9 mouse cellular contexts compared by ENCODE assay signal in the genomic region with DNA sequence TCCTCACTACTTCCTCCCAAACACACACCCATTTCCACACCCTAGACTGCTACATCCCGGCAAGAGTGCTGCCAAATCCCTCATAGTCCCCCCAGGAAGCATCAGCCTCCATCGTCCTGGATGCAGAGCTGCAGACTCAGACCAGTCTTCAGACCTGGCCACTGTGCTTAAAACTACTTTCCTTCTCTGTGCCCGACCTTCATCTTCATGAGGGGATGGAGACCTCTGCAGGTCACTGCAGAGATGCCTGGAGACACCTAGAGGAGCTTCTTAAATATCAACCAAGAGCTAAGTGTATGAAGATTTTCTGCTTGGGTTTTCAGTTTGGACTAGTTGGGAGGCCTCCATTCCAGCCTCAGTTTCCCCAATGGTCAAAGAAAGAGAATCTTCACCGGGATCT. TPM values are rescaled to one million over a fixed set of nuclear protein-coding genes. Genes with fewer than 3 reads are reported as not detected.
A peak's percentile ranks its signal among the peaks of the same experiment; 100 is the strongest.
DNase-seq lines count a peak whose midpoint lies in the region; ATAC-seq and TF ChIP-seq lines count a peak whose summit lies in the region.
"Had no signal": no experiment of that assay in that cellular context is flagged by ENCODE, and none has a peak within 500 bp of the region (broad histone marks: within the 10 kb centered on the region; RNA-seq: fewer than 3 reads in every experiment).

No protein-coding gene starts in this region.

- no peaks in the 10 kb centered on the region for H3K9me3 ChIP-seq in embryonic facial prominence, embryonic 14.5 days (ENCODE audit: control insufficient read depth, low read length)
- no peaks in the 10 kb centered on the region for H3K9me3 ChIP-seq in embryonic facial prominence, embryonic 10.5 days
- H3K9me3 ChIP-seq in midbrain, postnatal 0 days (ENCODE audit: low read length), result no peaks in the 10 kb centered on the region
- H3K9me3 ChIP-seq in midbrain, embryonic 15.5 days, result no peaks in the 10 kb centered on the region
- no peaks in the 10 kb centered on the region for H3K9me3 ChIP-seq in midbrain, embryonic 16.5 days (replicated peaks; ENCODE audit: control insufficient read depth, low read length, poor library complexity, severe bottlenecking)
- H3K9me3 ChIP-seq: liver, embryonic 15.5 days had no signal

- H3K27me3 ChIP-seq in embryonic facial prominence, embryonic 14.5 days (replicated peaks; ENCODE audit: control insufficient read depth, insufficient read depth, low read length), result no peaks in the 10 kb centered on the region
- H3K27me3 ChIP-seq in embryonic facial prominence, embryonic 10.5 days (replicated peaks; ENCODE audit: low read depth, poor library complexity, severe bottlenecking), result no peaks in the 10 kb centered on the region
- H3K27me3 ChIP-seq in midbrain, postnatal 0 days (ENCODE audit: insufficient read depth, low read length), result no peaks in the 10 kb centered on the region
- no peaks in the 10 kb centered on the region for H3K27me3 ChIP-seq in midbrain, embryonic 15.5 days (replicated peaks)
- no peaks in the 10 kb centered on the region for H3K27me3 ChIP-seq in midbrain, embryonic 16.5 days (ENCODE audit: control insufficient read depth, insufficient read depth, low read depth, low read length)

- no peak overlapping the region for H3K4me2 ChIP-seq in embryonic facial prominence, embryonic 14.5 days (ENCODE audit: low read depth, low read length)
- H3K4me2 ChIP-seq in midbrain, postnatal 0 days (ENCODE audit: low read depth, low read length, poor library complexity, severe bottlenecking), result no peak overlapping the region
- no peak overlapping the region for H3K4me2 ChIP-seq in midbrain, embryonic 15.5 days
- H3K4me2 ChIP-seq in midbrain, embryonic 16.5 days (ENCODE audit: low read length), result no peak overlapping the region
- H3K4me2 ChIP-seq: liver, embryonic 15.5 days had no signal

- peak; percentile 24 for DNase-seq in embryonic facial prominence, embryonic 14.5 days (ENCODE audit: low spot score)
- no peak for DNase-seq in embryonic facial prominence, embryonic 10.5 days (ENCODE audit: low spot score)
- DNase-seq in midbrain, postnatal 0 days (ENCODE audit: low spot score), result peak; percentile 57
- DNase-seq in fibroblast of lung, adult 2 months (ENCODE audit: low read depth), result peak; percentile 47
- peak; percentile 46 for DNase-seq in thymus, postnatal 14 days
- no peak for DNase-seq in ovary, postnatal 14 days (ENCODE audit: low spot score)

- no peak for ATAC-seq in embryonic facial prominence, embryonic 14.5 days (ENCODE audit: low read depth)
- no peak for ATAC-seq in midbrain, postnatal 0 days (ENCODE audit: low FRiP score)
- no peak for ATAC-seq in midbrain, embryonic 15.5 days (replicated peaks)
- no peak for ATAC-seq in midbrain, embryonic 16.5 days

- H3K36me3 ChIP-seq in embryonic facial prominence, embryonic 14.5 days (ENCODE audit: control insufficient read depth, insufficient read depth, low read length), result no peaks in the 10 kb centered on the region
- no peaks in the 10 kb centered on the region for H3K36me3 ChIP-seq in embryonic facial prominence, embryonic 10.5 days (replicated peaks)
- H3K36me3 ChIP-seq in midbrain, postnatal 0 days (ENCODE audit: insufficient read depth, low read length), result no peaks in the 10 kb centered on the region
- no peaks in the 10 kb centered on the region for H3K36me3 ChIP-seq in midbrain, embryonic 15.5 days (replicated peaks)
- no peaks in the 10 kb centered on the region for H3K36me3 ChIP-seq in midbrain, embryonic 16.5 days (ENCODE audit: control insufficient read depth, insufficient read depth, low read length)
- H3K36me3 ChIP-seq: liver, embryonic 15.5 days had no signal

- WGBS in embryonic facial prominence, embryonic 14.5 days, result 60% methylated on average over 4 of the region's 4 CpGs
- 63% methylated on average over 4 of the region's 4 CpGs for WGBS in embryonic facial prominence, embryonic 10.5 days
- WGBS in midbrain, postnatal 0 days, result 65% methylated on average over 4 of the region's 4 CpGs
- WGBS in midbrain, embryonic 15.5 days, result 59% methylated on average over 4 of the region's 4 CpGs
- WGBS in midbrain, embryonic 16.5 days, result 61% methylated on average over 4 of the region's 4 CpGs

- no peaks in the 10 kb centered on the region for H3K4me1 ChIP-seq in embryonic facial prominence, embryonic 14.5 days (ENCODE audit: control insufficient read depth, insufficient read depth, low read length)
- peaks cover 14% of the 10 kb centered on the region for H3K4me1 ChIP-seq in embryonic facial prominence, embryonic 10.5 days
- no peaks in the 10 kb centered on the region for H3K4me1 ChIP-seq in midbrain, postnatal 0 days (ENCODE audit: insufficient read depth, low read length)
- no peaks in the 10 kb centered on the region for H3K4me1 ChIP-seq in midbrain, embryonic 15.5 days
- no peaks in the 10 kb centered on the region for H3K4me1 ChIP-seq in midbrain, embryonic 16.5 days (ENCODE audit: control insufficient read depth, insufficient read depth, low read length)

- no peak overlapping the region for H3K9ac ChIP-seq in embryonic facial prominence, embryonic 14.5 days (ENCODE audit: low read depth, low read length)
- no peak overlapping the region for H3K9ac ChIP-seq in midbrain, postnatal 0 days (replicated peaks; ENCODE audit: low read length, poor library complexity, severe bottlenecking)
- H3K9ac ChIP-seq in midbrain, embryonic 15.5 days, result no peak overlapping the region
- no peak overlapping the region for H3K9ac ChIP-seq in midbrain, embryonic 16.5 days (ENCODE audit: low read depth, low read length)
- H3K9ac ChIP-seq: liver, embryonic 15.5 days had no signal

- no peak overlapping the region for H3K27ac ChIP-seq in embryonic facial prominence, embryonic 14.5 days (replicated peaks; ENCODE audit: low read depth, low read length)
- H3K27ac ChIP-seq in embryonic facial prominence, embryonic 10.5 days (replicated peaks), result no peak overlapping the region
- H3K27ac ChIP-seq in midbrain, postnatal 0 days (ENCODE audit: low read depth, low read length), result no peak overlapping the region
- H3K27ac ChIP-seq in midbrain, embryonic 15.5 days, result no peak overlapping the region
- H3K27ac ChIP-seq in midbrain, embryonic 16.5 days (ENCODE audit: low read length), result no peak overlapping the region
- H3K27ac ChIP-seq: liver, embryonic 15.5 days had no signal

- peak; percentile 73 for TF ChIP-seq CTCF in midbrain, postnatal 0 days (IDR thresholded peaks at IDR 0.05)

- H3K4me3 ChIP-seq in embryonic facial prominence, embryonic 14.5 days (ENCODE audit: low read depth, low read length), result no peak overlapping the region
- H3K4me3 ChIP-seq in embryonic facial prominence, embryonic 10.5 days, result no peak overlapping the region
- H3K4me3 ChIP-seq in midbrain, postnatal 0 days (ENCODE audit: low read depth, low read length), result no peak overlapping the region
- H3K4me3 ChIP-seq in midbrain, embryonic 15.5 days, result no peak overlapping the region
- no peak overlapping the region for H3K4me3 ChIP-seq in midbrain, embryonic 16.5 days (ENCODE audit: low read depth, low read length)
- H3K4me3 ChIP-seq: liver, embryonic 15.5 days had no signal

RNA-seq across cellular contexts. Expression of gene Csf2, which starts 4.6 kb away (rescaled TPM):
- polyA plus RNA-seq in embryonic facial prominence, embryonic 14.5 days (2014; fragmentation: Nextera tagmentation; extraction: Ambion mirVana), result not detected in 2 replicates
- not detected in 2 replicates for polyA plus RNA-seq in embryonic facial prominence, embryonic 10.5 days (2016; fragmentation: Nextera tagmentation; extraction: Ambion mirVana)
- not detected in 2 replicates for total RNA-seq in midbrain, postnatal 0 days (2014; rRNA removed)
- not detected in 2 replicates for polyA plus RNA-seq in midbrain, postnatal 0 days (2015; fragmentation: Nextera tagmentation; extraction: Ambion mirVana)
- not detected in 2 replicates for polyA plus RNA-seq in midbrain, embryonic 15.5 days (2015; fragmentation: Nextera tagmentation; extraction: Ambion mirVana)
- not detected in 2 replicates for polyA plus RNA-seq in midbrain, embryonic 16.5 days (2015; fragmentation: Nextera tagmentation; extraction: Ambion mirVana)
- polyA plus RNA-seq: liver, embryonic 15.5 days had no signal

RNA-seq across cellular contexts. Expression of gene Il3, which starts 13.0 kb away (rescaled TPM):
- polyA plus RNA-seq in embryonic facial prominence, embryonic 14.5 days (2014; fragmentation: Nextera tagmentation; extraction: Ambion mirVana), result not detected in 2 replicates
- polyA plus RNA-seq in embryonic facial prominence, embryonic 10.5 days (2016; fragmentation: Nextera tagmentation; extraction: Ambion mirVana), result not detected in 2 replicates
- total RNA-seq in midbrain, postnatal 0 days (2014; rRNA removed), result not detected in 2 replicates
- polyA plus RNA-seq in midbrain, postnatal 0 days (2015; fragmentation: Nextera tagmentation; extraction: Ambion mirVana), result not detected in 2 replicates
- polyA plus RNA-seq in midbrain, embryonic 15.5 days (2015; fragmentation: Nextera tagmentation; extraction: Ambion mirVana), result not detected in 2 replicates
- polyA plus RNA-seq in midbrain, embryonic 16.5 days (2015; fragmentation: Nextera tagmentation; extraction: Ambion mirVana), result not detected in 2 replicates
- polyA plus RNA-seq: liver, embryonic 15.5 days had no signal

RNA-seq across cellular contexts. Expression of gene Acsl6, which starts 49.5 kb away (rescaled TPM):
- 2.3 and 3.2 TPM in 2 replicates for polyA plus RNA-seq in embryonic facial prominence, embryonic 14.5 days (2014; fragmentation: Nextera tagmentation; extraction: Ambion mirVana)
- 4.0 and 5.2 TPM in 2 replicates for polyA plus RNA-seq in embryonic facial prominence, embryonic 10.5 days (2016; fragmentation: Nextera tagmentation; extraction: Ambion mirVana)
- 61.9 and 64.0 TPM in 2 replicates for total RNA-seq in midbrain, postnatal 0 days (2014; rRNA removed)
- 52.6 and 56.2 TPM in 2 replicates for polyA plus RNA-seq in midbrain, postnatal 0 days (2015; fragmentation: Nextera tagmentation; extraction: Ambion mirVana)
- polyA plus RNA-seq in midbrain, embryonic 15.5 days (2015; fragmentation: Nextera tagmentation; extraction: Ambion mirVana), result 42.7 and 44.0 TPM in 2 replicates
- 46.2 and 47.0 TPM in 2 replicates for polyA plus RNA-seq in midbrain, embryonic 16.5 days (2015; fragmentation: Nextera tagmentation; extraction: Ambion mirVana)

Comparison
In these comparisons a context has a peak if more than half of its experiments do, and no peak if none do; other contexts are left out.
1. DNase-seq: peak in embryonic facial prominence, embryonic 14.5 days (single experiment), midbrain, postnatal 0 days (single experiment), fibroblast of lung, adult 2 months (single experiment) and thymus, postnatal 14 days (single experiment); none in embryonic facial prominence, embryonic 10.5 days (single experiment) and ovary, postnatal 14 days (single experiment).